Mouse (Mus musculus) hindbrain, embryonic 11.5 days (tissue): ENCODE results near the gene Uspl1. TPM values are rescaled to one million over a fixed set of nuclear protein-coding genes. Genes with fewer than 3 reads are reported as not detected.

Experiments
- ATAC-seq: fragments of 200-750 bp; cut with Nextera tagmentation; 2 replicates; pipeline ENCODE4 v1.8.0; 2017; ENCODE audit warnings: mild to moderate bottlenecking, moderate TSS enrichment, moderate library complexity; ENCODE audit not compliant: low FRiP score
- DNase-seq: peaks from one replicate; pipeline ENCODE4 v3.0.0-alpha.2; 2015; ENCODE audit warnings: low spot score
- H3K27ac ChIP-seq: fragments of 300-500 bp; sonication (generic); 2 replicates; pipeline ENCODE4 v1.5.1; 2014; ENCODE audit warnings: mild to moderate bottlenecking, low read depth, low read length
- H3K27me3 ChIP-seq: fragments of 300-500 bp; sonication (generic); 2 replicates; pipeline ENCODE4 v1.6.1; 2014; ENCODE audit warnings: mild to moderate bottlenecking, low read length, moderate library complexity, mixed read lengths; ENCODE audit not compliant: control insufficient read depth, insufficient read depth
- H3K36me3 ChIP-seq: fragments of 300-500 bp; sonication (generic); 2 replicates; pipeline ENCODE4 v1.6.1; 2014; ENCODE audit warnings: mild to moderate bottlenecking, low read length, moderate library complexity, mixed read lengths; ENCODE audit not compliant: control insufficient read depth, insufficient read depth
- H3K4me1 ChIP-seq: fragments of 300-500 bp; sonication (generic); replicated peaks from 2 replicates; pipeline ENCODE4 v1.6.1; 2014; ENCODE audit warnings: low read length, mixed read lengths; ENCODE audit not compliant: control insufficient read depth, insufficient read depth
- H3K4me2 ChIP-seq: fragments of 300-500 bp; sonication (generic); replicated peaks from 2 replicates; pipeline ENCODE4 v1.6.1; 2014; ENCODE audit warnings: mild to moderate bottlenecking, low read depth, low read length
- H3K4me3 ChIP-seq: fragments of 300-500 bp; sonication (generic); 2 replicates; pipeline ENCODE4 v1.5.1; 2014; ENCODE audit warnings: low read depth, low read length
- H3K9ac ChIP-seq: fragments of 300-500 bp; sonication (generic); 2 replicates; pipeline ENCODE4 v1.6.1; 2014; ENCODE audit warnings: low read depth, low read length
- H3K9me3 ChIP-seq: fragments of 300-500 bp; sonication (generic); 2 replicates; pipeline ENCODE4 v1.6.1; 2016; ENCODE audit warnings: low read length; ENCODE audit not compliant: control insufficient read depth
- WGBS: fragments of 180-500 bp; shearing (Covaris S2); extraction: QIAGEN DNeasy Blood & Tissue Kit; methylation state at CpG from one replicate; pipeline ENCODE4 v1.1.7; 2014; 5-methylcytosine and 5-hydroxymethylcytosine counted together
- polyA plus RNA-seq: library from polyadenylated mRNA; unstranded; fragments of >200 nt; fragmentation: Nextera tagmentation; extraction: Ambion mirVana; gene quantifications from 2 replicates; pipeline ENCODE4 v1.2.1, GENCODE M21; 2014

Gene Uspl1
- polyA plus RNA-seq, 1 experiment from 2014 or later = 73.7 TPM

GRCm38 (mm10) chr5:149196611-149197010 is 12.5 kb downstream of the Uspl1 start:
- DNase-seq = no peak
- no peaks in the 10 kb centered on the region for H3K27me3 ChIP-seq
- H3K4me1 ChIP-seq = no peaks in the 10 kb centered on the region; the same call in 1 of the 2 replicates
- no peak overlapping the region for H3K27ac ChIP-seq
- no peak overlapping the region for H3K4me3 ChIP-seq
- H3K9me3 ChIP-seq = no peaks in the 10 kb centered on the region
- H3K4me2 ChIP-seq = no peak overlapping the region
- H3K9ac ChIP-seq = no peak overlapping the region
- ATAC-seq = no peak
- no peaks in the 10 kb centered on the region for H3K36me3 ChIP-seq
- 5% methylated on average over 1 of the region's 1 CpGs for WGBS

- Histone ChIP-seq H3K27ac (no peak overlapping the region), H3K36me3 (0 out of 2 replicates have a peak, but pooled peaks cover 2% of the 10 kb centered on the region), H3K4me1 (no peaks in the 10 kb centered on the region; the same call in 1 of the 2 replicates), H3K27me3 (no peaks in the 10 kb centered on the region), H3K9ac (no peak overlapping the region), H3K4me2 (no peak overlapping the region), H3K9me3 (no peaks in the 10 kb centered on the region), H3K4me3 (no peak overlapping the region)
- DNase-seq = no peak
- 100% methylated on average over 1 of the region's 1 CpGs for WGBS
- ATAC-seq = no peak
Observed at GRCm38 (mm10) chr5:149198782-149199181, 14.6 kb downstream of the Uspl1 start.

GRCm38 (mm10) chr5:149202941-149203340 is 18.8 kb downstream of the Uspl1 start:
- H3K9ac ChIP-seq = no peak overlapping the region

GRCm38 (mm10) chr5:149203796-149204375 is 19.7 kb downstream of the Uspl1 start:
- Histone ChIP-seq H3K4me2 (no peak overlapping the region), H3K9me3 (no peaks in the 10 kb centered on the region), H3K27ac (no peak overlapping the region), H3K27me3 (no peaks in the 10 kb centered on the region), H3K36me3 (peaks cover 12% of the 10 kb centered on the region), H3K4me3 (no peak overlapping the region), H3K4me1 (no peaks in the 10 kb centered on the region; the same call in 1 of the 2 replicates), H3K9ac (no peak overlapping the region)
- no peak for DNase-seq
- WGBS = 85% methylated on average over 4 of the region's 4 CpGs
- ATAC-seq = no peak

More at GRCm38 (mm10) chr5:149202941-149203340, 18.8 kb downstream of the Uspl1 start:
- Histone ChIP-seq H3K27ac (no peak overlapping the region), H3K9me3 (no peaks in the 10 kb centered on the region), H3K36me3 (peaks cover 12% of the 10 kb centered on the region), H3K4me1 (no peaks in the 10 kb centered on the region; the same call in 1 of the 2 replicates), H3K27me3 (no peaks in the 10 kb centered on the region), H3K4me3 (no peak overlapping the region), H3K4me2 (no peak overlapping the region)
- 92% methylated on average over 5 of the region's 5 CpGs for WGBS
- ATAC-seq = no peak
- DNase-seq = no peak

- Histone ChIP-seq H3K4me2 (no peak overlapping the region), H3K4me1 (no peaks in the 10 kb centered on the region; the same call in 1 of the 2 replicates), H3K9me3 (no peaks in the 10 kb centered on the region), H3K9ac (no peak overlapping the region), H3K36me3 (peaks cover 12% of the 10 kb centered on the region), H3K27me3 (no peaks in the 10 kb centered on the region), H3K4me3 (no peak overlapping the region), H3K27ac (no peak overlapping the region)
- ATAC-seq (no peak), DNase-seq (no peak)
- WGBS = 86% methylated on average over 7 of the region's 7 CpGs
Observed at GRCm38 (mm10) chr5:149204822-149205221, 20.7 kb downstream of the Uspl1 start.

- no peaks in the 10 kb centered on the region; the same call in 1 of the 2 replicates for H3K4me1 ChIP-seq
- WGBS = 81% methylated on average over 8 of the region's 8 CpGs
- no peak overlapping the region for H3K9ac ChIP-seq
- H3K9me3 ChIP-seq = no peaks in the 10 kb centered on the region
- no peaks in the 10 kb centered on the region for H3K27me3 ChIP-seq
- H3K36me3 ChIP-seq = peaks cover 12% of the 10 kb centered on the region
- DNase-seq (no peak), ATAC-seq (no peak)
- H3K4me3 ChIP-seq = no peak overlapping the region
- H3K4me2 ChIP-seq = no peak overlapping the region
- H3K27ac ChIP-seq = peak overlapping the region; percentile 47; the same call in 1 of the 2 replicates
Observed at GRCm38 (mm10) chr5:149205265-149205664, 21.1 kb downstream of the Uspl1 start.

GRCm38 (mm10) chr5:149206286-149206685 is 22.1 kb downstream of the Uspl1 start:
- peaks cover 12% of the 10 kb centered on the region for H3K36me3 ChIP-seq
- H3K9me3 ChIP-seq = no peaks in the 10 kb centered on the region
- H3K4me2 ChIP-seq = no peak overlapping the region
- H3K27me3 ChIP-seq = no peaks in the 10 kb centered on the region
- no peak overlapping the region for H3K9ac ChIP-seq
- H3K27ac ChIP-seq = no peak overlapping the region
- ATAC-seq = no peak
- WGBS = 87% methylated on average over 5 of the region's 5 CpGs
- no peak overlapping the region for H3K4me3 ChIP-seq
- DNase-seq = no peak
- H3K4me1 ChIP-seq = no peaks in the 10 kb centered on the region; the same call in 1 of the 2 replicates

GRCm38 (mm10) chr5:149207661-149208060 is 23.5 kb downstream of the Uspl1 start:
- no peak overlapping the region for H3K27ac ChIP-seq

GRCm38 (mm10) chr5:149208776-149209175 is 24.6 kb downstream of the Uspl1 start:
- WGBS = 74% methylated on average over 7 of the region's 7 CpGs
- Histone ChIP-seq H3K9ac (no peak overlapping the region), H3K36me3 (peaks cover 10% of the 10 kb centered on the region), H3K27me3 (peaks cover 2% of the 10 kb centered on the region; the same call in 1 of the 2 replicates), H3K9me3 (no peaks in the 10 kb centered on the region), H3K4me3 (no peak overlapping the region), H3K4me1 (no peaks in the 10 kb centered on the region; the same call in 1 of the 2 replicates), H3K27ac (no peak overlapping the region), H3K4me2 (no peak overlapping the region)
- ATAC-seq = no peak
- no peak for DNase-seq

More at GRCm38 (mm10) chr5:149207661-149208060, 23.5 kb downstream of the Uspl1 start:
- Histone ChIP-seq H3K9ac (no peak overlapping the region), H3K4me2 (no peak overlapping the region), H3K36me3 (peaks cover 10% of the 10 kb centered on the region), H3K4me1 (no peaks in the 10 kb centered on the region; the same call in 1 of the 2 replicates), H3K4me3 (no peak overlapping the region), H3K27me3 (no peaks in the 10 kb centered on the region), H3K9me3 (no peaks in the 10 kb centered on the region)
- 82% methylated on average over 6 of the region's 6 CpGs for WGBS
- no peak for ATAC-seq
- no peak for DNase-seq
